Mouse (Mus musculus) neural tube, embryonic 11.5 days (tissue): Measurements from ENCODE around the gene Dnttip1. TPM values are rescaled to one million over a fixed set of nuclear protein-coding genes. Genes with fewer than 3 reads are reported as not detected.
A peak's percentile ranks its signal among the peaks of the same experiment; 100 is the strongest.

Source experiments
- ATAC-seq: fragments of 200-750 bp; cut with Nextera tagmentation; 2 replicates; pipeline ENCODE4 v1.8.0; 2017; ENCODE audit warnings: moderate number of reproducible peaks, mild to moderate bottlenecking, moderate TSS enrichment, moderate library complexity; ENCODE audit not compliant: insufficient read depth, low FRiP score, low TSS enrichment
- DNase-seq: peaks from one replicate; pipeline ENCODE4 v3.0.0-alpha.2; 2015; ENCODE audit warnings: low spot score
- H3K27ac ChIP-seq: fragments of 300-500 bp; sonication (generic); 2 replicates; pipeline ENCODE4 v1.5.1; 2014; ENCODE audit warnings: low read depth, mild to moderate bottlenecking, low read length
- H3K27me3 ChIP-seq: fragments of 300-500 bp; sonication (generic); 2 replicates; pipeline ENCODE4 v1.6.1; 2014; ENCODE audit warnings: mild to moderate bottlenecking, low read length, mixed read lengths; ENCODE audit not compliant: control insufficient read depth, insufficient read depth
- H3K36me3 ChIP-seq: fragments of 300-500 bp; sonication (generic); 2 replicates; pipeline ENCODE4 v1.6.1; 2014; ENCODE audit warnings: mild to moderate bottlenecking, low read length, moderate library complexity, mixed read lengths; ENCODE audit not compliant: control insufficient read depth, insufficient read depth
- H3K4me1 ChIP-seq: fragments of 300-500 bp; sonication (generic); 2 replicates; pipeline ENCODE4 v1.6.1; 2014; ENCODE audit warnings: low read length, mixed read lengths; ENCODE audit not compliant: control insufficient read depth, insufficient read depth
- H3K4me2 ChIP-seq: fragments of 300-500 bp; sonication (generic); 2 replicates; pipeline ENCODE4 v1.6.1; 2014; ENCODE audit warnings: low read depth, mild to moderate bottlenecking, moderate library complexity
- H3K4me3 ChIP-seq: fragments of 300-500 bp; sonication (generic); 2 replicates; pipeline ENCODE4 v1.5.1; 2014; ENCODE audit warnings: low read depth, low read length
- H3K9ac ChIP-seq: fragments of 300-500 bp; sonication (generic); 2 replicates; pipeline ENCODE4 v1.6.1; 2014; ENCODE audit warnings: mild to moderate bottlenecking, low read length
- H3K9me3 ChIP-seq: fragments of 300-500 bp; sonication (generic); 2 replicates; pipeline ENCODE4 v1.6.1; 2016; ENCODE audit warnings: low read length; ENCODE audit not compliant: control insufficient read depth
- WGBS: fragments of 180-500 bp; shearing (Covaris S2); extraction: QIAGEN DNeasy Blood & Tissue Kit; methylation state at CpG from one replicate; pipeline ENCODE4 v1.1.7; 2014; 5-methylcytosine and 5-hydroxymethylcytosine counted together
- polyA plus RNA-seq: library from polyadenylated mRNA; unstranded; fragments of >200 nt; fragmentation: Nextera tagmentation; extraction: Ambion mirVana; gene quantifications from 2 replicates; pipeline ENCODE4 v1.2.1, GENCODE M21; 2014

Gene Dnttip1
- polyA plus RNA-seq, 1 experiment from 2014 or later, result 67.9 TPM

DNA sequence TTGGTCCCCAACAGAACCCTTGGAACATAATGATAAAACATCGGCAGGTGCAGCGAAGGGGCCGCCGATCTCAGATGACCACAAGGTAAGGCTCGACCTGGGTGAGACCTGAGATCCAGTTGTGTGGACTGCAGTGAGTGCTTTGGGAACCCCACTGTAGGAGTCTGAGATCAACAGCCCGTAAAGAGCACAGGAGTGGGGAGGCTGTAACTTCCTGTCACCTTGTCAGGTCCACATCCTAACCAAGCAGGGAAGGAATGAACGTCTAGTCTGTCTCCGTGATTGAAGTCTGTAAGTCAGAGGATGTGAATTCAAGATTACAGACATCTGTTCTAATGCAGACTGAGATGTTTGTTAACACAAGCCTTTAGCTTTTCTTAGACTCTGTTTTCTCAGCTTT, 910 bp downstream of the Dnttip1 start:
- Histone ChIP-seq H3K27ac (no peak overlapping the region), H3K4me3 (peak overlapping the region; percentile 74), H3K9ac (peak overlapping the region; percentile 82), H3K27me3 (no peaks in the 10 kb centered on the region), H3K4me1 (peaks cover 10% of the 10 kb centered on the region), H3K9me3 (no peaks in the 10 kb centered on the region), H3K4me2 (peak overlapping the region; percentile 53), H3K36me3 (no peaks in the 10 kb centered on the region)
- no peak for DNase-seq
- no peak for ATAC-seq
- 56% methylated on average over 8 of the region's 8 CpGs for WGBS

DNA sequence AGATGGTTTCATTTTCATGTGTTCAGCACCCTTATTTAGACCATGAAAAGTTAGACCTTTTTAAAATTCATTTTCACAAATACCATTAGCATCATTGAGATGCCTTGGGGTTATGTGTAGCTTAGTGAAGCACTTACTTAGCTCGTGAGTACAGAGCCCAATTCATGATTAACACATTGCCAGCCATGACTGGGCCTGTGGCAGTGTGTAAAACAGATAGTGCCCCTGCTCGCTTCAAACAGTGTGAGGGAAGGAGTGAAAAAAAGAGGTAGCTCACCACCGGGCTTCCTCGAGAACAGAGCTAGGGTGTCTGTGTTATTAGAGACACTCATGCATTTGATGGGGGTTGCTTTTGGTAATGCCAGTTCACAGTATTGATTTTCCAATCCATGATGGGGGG, 2.4 kb downstream of the Dnttip1 start:
- H3K9ac ChIP-seq, result no peak overlapping the region
- H3K36me3 ChIP-seq, result no peaks in the 10 kb centered on the region
- no peak overlapping the region for H3K4me3 ChIP-seq
- ATAC-seq, result no peak
- WGBS, result 89% methylated on average over 4 of the region's 4 CpGs
- H3K27ac ChIP-seq, result no peak overlapping the region
- no peaks in the 10 kb centered on the region for H3K9me3 ChIP-seq
- DNase-seq, result no peak
- H3K4me1 ChIP-seq, result peaks cover 10% of the 10 kb centered on the region
- no peaks in the 10 kb centered on the region for H3K27me3 ChIP-seq
- no peak overlapping the region for H3K4me2 ChIP-seq

DNA sequence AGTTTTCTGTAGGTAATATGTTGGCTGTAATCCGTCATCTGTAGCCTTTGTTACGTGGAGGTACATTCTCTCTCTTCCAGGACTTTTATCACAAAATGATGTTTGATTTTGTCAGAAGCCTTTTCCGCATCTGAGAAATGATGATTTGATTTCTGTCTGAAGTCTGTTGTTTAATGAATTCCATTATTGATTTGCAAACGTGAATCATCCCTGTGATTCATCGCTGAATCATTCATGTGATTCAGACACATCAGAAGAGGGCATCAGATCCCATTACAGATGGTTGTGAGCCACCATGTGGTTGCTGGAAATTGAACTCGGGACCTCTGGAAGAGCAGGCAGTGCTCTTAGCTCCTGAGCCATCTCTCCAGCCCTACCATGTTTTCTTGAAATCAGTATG, 3.2 kb downstream of the Dnttip1 start:
- DNase-seq (no peak), ATAC-seq (no peak)
- Histone ChIP-seq H3K27ac (no peak overlapping the region), H3K9me3 (no peaks in the 10 kb centered on the region), H3K4me3 (no peak overlapping the region), H3K9ac (no peak overlapping the region), H3K4me2 (no peak overlapping the region), H3K27me3 (no peaks in the 10 kb centered on the region), H3K4me1 (peaks cover 10% of the 10 kb centered on the region), H3K36me3 (0 out of 2 replicates have a peak, but pooled peaks cover under 1% of the 10 kb centered on the region)
- 92% methylated on average over 6 of the region's 6 CpGs for WGBS

DNA sequence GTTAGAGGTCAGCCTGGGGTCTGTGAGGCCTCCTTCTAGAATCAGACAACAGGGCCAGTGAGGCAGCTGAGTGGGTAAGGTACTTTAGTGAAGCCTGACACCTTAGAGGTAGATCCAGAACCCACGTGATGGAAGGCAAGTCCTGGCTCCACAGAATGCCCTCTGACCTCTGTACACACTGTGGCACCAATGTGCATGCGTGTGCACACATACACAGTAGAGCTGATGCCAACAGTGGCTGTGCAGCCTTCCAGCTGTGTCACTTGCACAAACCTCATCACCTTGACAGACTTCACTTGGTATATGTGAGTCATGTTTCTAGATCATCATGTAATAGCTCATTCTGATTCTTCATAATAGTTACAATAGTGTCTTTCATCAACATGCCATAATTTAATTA, 6.7 kb downstream of the Dnttip1 start:
- no peak overlapping the region for H3K27ac ChIP-seq
- H3K9me3 ChIP-seq, result no peaks in the 10 kb centered on the region
- H3K27me3 ChIP-seq, result no peaks in the 10 kb centered on the region
- no peak overlapping the region for H3K4me2 ChIP-seq
- H3K9ac ChIP-seq, result no peak overlapping the region
- H3K4me1 ChIP-seq, result no peaks in the 10 kb centered on the region
- ATAC-seq (no peak), DNase-seq (no peak)
- H3K36me3 ChIP-seq, result peaks cover 21% of the 10 kb centered on the region
- 96% methylated on average over 2 of the region's 2 CpGs for WGBS
- H3K4me3 ChIP-seq, result no peak overlapping the region

DNA sequence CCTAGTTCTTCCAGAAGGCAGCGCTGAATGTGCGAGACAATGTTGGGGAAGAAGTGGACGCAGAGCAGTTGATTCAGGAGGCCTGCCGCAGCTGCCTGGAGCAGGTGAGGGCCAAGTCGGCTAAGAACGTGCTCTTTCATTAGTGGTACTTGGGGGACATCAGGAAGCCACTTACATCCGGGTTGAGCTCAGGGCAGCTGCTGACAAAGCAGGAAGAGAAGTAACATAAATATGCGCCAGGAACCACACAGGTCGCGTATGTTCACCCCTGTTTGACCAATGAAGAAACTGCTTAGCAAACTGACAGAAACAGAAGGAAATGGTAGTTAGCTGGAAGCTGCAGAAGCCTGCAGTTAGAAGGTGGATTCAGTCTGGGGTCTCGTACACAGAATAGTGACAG, 8.3 kb downstream of the Dnttip1 start:
- WGBS, result 85% methylated on average over 11 of the region's 11 CpGs
- H3K4me3 ChIP-seq, result no peak overlapping the region
- peaks cover 26% of the 10 kb centered on the region for H3K36me3 ChIP-seq
- no peaks in the 10 kb centered on the region for H3K27me3 ChIP-seq
- DNase-seq, result no peak
- no peak overlapping the region for H3K27ac ChIP-seq
- H3K4me1 ChIP-seq, result no peaks in the 10 kb centered on the region
- H3K9ac ChIP-seq, result no peak overlapping the region
- ATAC-seq, result no peak
- no peaks in the 10 kb centered on the region for H3K9me3 ChIP-seq
- H3K4me2 ChIP-seq, result no peak overlapping the region

DNA sequence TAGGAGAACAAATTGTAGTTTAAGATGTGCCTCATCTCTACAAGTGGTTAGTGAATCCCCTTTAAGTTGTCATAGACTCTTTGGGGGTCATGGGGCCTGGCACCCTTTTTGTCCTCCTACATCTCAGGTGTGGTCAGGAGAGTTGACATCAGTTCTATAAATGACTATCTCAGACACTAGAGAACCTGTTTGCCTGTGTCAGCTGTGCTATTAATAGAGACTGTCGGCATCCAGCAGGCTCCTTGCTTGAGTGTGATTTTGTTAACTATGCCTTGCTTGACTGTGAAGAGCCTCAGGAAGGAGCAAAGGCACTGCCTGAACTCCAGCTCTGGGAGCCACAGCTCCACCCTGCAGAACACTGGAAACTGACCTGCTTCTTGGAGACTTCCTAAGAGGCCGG, 9.0 kb downstream of the Dnttip1 start:
- Histone ChIP-seq H3K9me3 (no peaks in the 10 kb centered on the region), H3K27me3 (no peaks in the 10 kb centered on the region), H3K27ac (no peak overlapping the region), H3K4me1 (no peaks in the 10 kb centered on the region), H3K36me3 (peaks cover 26% of the 10 kb centered on the region), H3K9ac (no peak overlapping the region), H3K4me2 (no peak overlapping the region), H3K4me3 (no peak overlapping the region)
- DNase-seq (no peak), ATAC-seq (no peak)
- 79% methylated on average over 2 of the region's 2 CpGs for WGBS

DNA sequence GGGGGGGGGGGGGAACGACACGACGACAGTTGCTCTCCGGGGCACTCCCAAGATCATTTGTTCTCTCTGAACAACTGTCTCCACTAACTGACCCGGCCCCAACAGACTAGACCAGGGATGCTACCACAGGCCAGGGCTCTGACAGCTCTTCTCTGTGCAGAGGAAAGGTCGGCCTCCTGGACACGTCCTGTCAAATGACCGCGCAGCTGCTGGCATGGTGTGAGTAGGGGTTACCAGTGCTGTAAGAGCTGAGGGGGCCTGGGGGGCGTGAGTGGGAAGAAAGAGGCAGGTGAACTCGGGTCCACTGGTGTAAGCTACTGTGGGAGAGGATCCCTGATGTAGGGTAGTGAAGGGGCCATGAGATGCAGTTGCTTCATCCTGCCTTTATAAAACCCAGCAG, 12.1 kb downstream of the Dnttip1 start:
- Histone ChIP-seq H3K9me3 (no peaks in the 10 kb centered on the region), H3K36me3 (peaks cover 30% of the 10 kb centered on the region), H3K4me2 (no peak overlapping the region), H3K27ac (no peak overlapping the region), H3K27me3 (no peaks in the 10 kb centered on the region), H3K9ac (no peak overlapping the region), H3K4me3 (no peak overlapping the region), H3K4me1 (no peaks in the 10 kb centered on the region)
- 87% methylated on average over 11 of the region's 11 CpGs for WGBS
- no peak for ATAC-seq
- DNase-seq, result no peak

DNA sequence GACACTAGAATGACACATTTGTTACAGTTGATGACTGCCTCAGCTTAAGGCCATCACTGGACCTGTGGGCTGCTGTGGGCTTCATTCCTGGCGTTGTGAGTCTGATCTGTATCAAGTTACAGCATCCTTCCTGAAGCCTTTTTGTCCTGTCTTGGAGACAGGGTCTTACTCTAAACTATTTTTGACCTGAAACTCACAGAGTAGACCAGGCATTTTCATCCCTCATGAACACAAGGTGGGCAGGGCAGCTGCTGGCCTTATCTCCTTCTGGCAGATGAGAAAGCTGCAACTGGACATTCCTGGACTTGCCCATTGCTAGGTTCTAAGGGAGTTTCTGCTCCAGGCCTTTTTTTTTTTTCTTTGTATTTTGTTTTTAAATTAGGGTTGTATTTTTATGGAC, 12.9 kb downstream of the Dnttip1 start:
- H3K9me3 ChIP-seq, result no peaks in the 10 kb centered on the region
- H3K36me3 ChIP-seq, result peaks cover 30% of the 10 kb centered on the region
- H3K4me1 ChIP-seq, result no peaks in the 10 kb centered on the region
- no peak overlapping the region for H3K4me3 ChIP-seq
- DNase-seq (no peak), ATAC-seq (no peak)
- no peak overlapping the region for H3K9ac ChIP-seq
- WGBS, result 58% methylated on average over 1 of the region's 1 CpGs
- H3K27ac ChIP-seq, result no peak overlapping the region
- no peak overlapping the region for H3K4me2 ChIP-seq
- no peaks in the 10 kb centered on the region for H3K27me3 ChIP-seq

DNA sequence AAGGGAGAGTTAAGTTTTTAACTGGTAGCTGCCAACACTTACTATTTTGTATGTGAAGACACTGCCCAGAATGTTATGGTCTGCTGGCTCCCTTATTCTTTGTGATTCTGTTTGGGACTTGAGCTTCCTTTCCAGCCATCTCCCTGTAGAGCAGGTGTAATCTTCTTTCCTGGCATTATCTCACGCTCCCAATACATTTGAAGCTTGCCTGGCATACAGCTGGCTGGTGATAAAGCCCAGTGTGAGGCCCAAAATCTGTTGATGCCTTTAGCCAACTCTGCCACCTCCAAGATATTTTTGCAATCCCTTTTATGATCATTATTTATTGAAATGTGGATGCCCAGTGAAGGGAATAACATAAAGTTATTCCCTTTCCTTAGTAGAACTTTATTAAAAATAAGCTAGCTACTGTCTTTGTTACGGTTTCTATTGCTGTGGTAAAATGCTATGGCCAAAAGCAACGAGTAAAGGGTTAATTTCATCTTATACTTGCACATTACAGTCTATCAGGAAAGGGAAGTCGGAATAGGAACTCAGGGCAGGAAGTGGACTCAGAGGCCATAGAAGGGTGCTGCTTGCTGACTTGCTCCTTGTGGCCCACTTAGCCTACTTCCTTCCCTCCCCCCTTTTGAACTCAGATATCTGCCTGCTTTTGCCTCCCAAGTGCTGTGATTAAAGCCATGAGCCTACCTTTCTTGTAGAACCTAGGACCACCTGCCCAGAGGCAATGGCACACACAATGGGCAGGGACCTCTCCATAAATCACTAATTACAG, 14.5 kb downstream of the Dnttip1 start:
- ATAC-seq, result no peak
- 88% methylated on average over 4 of the region's 4 CpGs for WGBS
- no peaks in the 10 kb centered on the region for H3K9me3 ChIP-seq
- peaks cover 20% of the 10 kb centered on the region for H3K36me3 ChIP-seq
- H3K4me2 ChIP-seq, result no peak overlapping the region
- no peak overlapping the region for H3K27ac ChIP-seq
- H3K4me3 ChIP-seq, result no peak overlapping the region
- H3K9ac ChIP-seq, result no peak overlapping the region
- H3K27me3 ChIP-seq, result no peaks in the 10 kb centered on the region
- H3K4me1 ChIP-seq, result no peaks in the 10 kb centered on the region
- DNase-seq, result no peak
